Mouse (Mus musculus): Measurements from ENCODE around the gene Pebp1.

The Pebp1 gene

DNA sequence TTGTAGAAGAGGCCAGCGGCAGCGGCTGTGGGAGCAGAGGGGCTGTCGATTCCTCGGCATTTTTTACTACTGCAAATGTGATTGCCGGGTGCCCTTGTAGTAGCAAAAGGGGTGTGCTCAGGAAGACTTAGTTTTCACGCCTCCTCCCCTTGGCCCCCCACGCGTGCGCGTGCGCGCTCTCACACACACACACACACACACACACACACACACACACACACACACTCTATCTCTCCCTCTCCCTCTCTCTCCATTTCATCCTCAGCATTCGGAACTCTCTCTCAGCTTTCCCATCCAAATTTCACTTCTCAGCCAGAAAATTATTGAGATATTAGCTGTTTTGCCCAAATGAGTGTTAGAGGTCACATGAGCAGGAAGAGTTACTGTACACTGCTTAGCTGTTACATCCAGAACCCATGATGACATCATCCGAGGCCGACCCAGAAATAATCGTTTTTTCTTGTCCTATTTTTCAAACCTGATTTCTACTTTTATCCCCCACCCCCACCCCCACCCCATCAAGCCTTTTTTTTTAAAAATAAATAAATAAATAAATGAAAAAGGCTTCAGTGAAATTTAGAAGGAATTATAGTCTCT lies 45.4 kb downstream of the Pebp1 start:
- in situ Hi-C loops (cut with MboI, MseI): no loop called here

DNA sequence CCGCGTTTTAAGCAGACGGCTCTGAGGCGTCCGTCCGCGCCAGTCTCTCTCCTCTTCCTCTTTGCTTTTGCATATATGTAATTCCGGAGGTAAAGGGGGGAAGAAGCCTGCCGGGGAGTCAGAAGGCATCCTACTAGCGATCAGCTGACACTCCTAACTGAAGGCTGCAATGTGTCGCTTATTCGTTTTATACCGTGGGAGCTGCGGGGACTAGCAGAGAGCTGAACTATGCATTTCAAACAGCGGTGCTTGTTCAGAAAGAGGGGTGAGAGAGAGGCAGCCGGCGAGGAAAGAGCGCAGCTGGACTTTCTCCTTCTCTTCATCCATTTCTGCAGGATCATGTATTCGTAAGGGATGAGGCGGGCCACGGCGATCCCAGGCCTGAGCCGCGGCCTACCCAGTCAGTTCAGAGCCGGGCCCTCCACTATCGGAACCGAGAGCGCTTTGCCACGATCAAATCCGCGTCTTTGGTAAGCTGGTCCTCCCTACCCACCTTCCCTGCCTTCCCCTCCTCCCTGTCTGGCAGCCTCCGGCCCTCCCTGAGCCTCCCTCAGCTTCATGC lies 46.6 kb downstream of the Pebp1 start:
- in situ Hi-C loops (cut with MboI, MseI): no loop called here

DNA sequence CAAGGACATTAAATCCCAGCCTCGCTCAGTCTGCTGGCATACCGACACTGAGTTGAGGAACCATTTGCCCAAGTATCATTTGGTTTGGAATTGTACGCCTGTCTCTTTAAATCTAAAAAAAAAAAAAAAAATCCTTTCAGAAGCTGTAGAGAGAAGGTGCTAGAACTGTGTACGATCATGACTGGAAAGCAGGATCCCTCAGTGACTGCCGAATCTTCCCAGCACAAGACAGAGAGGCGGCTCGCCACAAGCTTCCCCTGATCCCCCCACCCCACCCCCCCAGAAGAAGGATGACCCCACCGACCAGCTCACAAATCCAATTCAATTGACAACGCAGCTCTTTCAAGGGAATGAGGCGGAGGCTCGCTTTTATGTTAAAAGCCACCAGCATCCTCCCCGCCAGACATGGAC lies 47.1 kb downstream of the Pebp1 start:
- in situ Hi-C loops (cut with MboI, MseI): no loop called here

DNA sequence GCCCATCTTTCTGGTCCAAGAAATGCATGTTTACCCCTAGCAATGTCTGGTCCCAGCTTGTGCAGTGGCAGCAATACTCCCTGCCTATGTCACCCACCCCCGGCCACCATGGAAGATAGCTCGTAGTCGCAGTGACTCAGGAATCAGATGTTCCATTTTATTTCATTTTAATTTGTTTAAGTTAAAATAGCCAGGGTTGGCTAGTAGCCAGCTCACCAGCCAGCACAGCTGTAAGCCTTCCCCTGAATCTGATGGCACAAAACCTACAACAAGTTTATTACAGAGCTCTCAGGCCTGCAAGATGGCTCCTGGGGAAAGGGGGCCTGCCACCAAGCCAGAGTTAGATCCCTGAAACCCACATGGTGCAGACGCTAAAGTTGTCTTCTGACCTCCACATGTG lies 48.3 kb downstream of the Pebp1 start:
- in situ Hi-C loops (cut with MboI, MseI): no loop called here

DNA sequence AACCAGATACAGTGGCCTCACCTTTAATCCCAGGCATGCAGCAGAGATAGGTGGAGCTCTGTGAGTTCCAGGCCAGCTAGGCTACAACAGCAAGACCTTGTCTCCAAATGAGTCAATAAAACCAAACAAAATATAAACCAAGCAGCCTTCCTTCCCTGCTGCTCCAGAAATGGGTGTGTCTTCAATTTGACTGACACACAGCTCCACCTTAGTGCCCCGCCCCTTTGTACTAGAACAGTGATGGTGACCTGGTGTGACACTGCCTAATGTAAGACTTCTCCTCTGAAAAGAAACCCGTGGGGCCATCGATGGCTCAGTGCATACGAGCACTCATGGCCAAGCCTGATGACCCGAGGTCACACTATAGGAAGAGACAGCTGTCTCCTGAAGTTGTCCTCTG lies 50.9 kb downstream of the Pebp1 start:
- in situ Hi-C loops (cut with MboI, MseI): no loop called here
